Mouse (Mus musculus): Measurements from ENCODE around the gene Kctd21. TPM values are rescaled to one million over a fixed set of nuclear protein-coding genes. Genes with fewer than 3 reads are reported as not detected.

The Kctd21 gene
- polyA plus RNA-seq (2014; fragmentation: Nextera tagmentation; extraction: Ambion mirVana) = 5.3 and 5.5 TPM in 2 replicates

DNA sequence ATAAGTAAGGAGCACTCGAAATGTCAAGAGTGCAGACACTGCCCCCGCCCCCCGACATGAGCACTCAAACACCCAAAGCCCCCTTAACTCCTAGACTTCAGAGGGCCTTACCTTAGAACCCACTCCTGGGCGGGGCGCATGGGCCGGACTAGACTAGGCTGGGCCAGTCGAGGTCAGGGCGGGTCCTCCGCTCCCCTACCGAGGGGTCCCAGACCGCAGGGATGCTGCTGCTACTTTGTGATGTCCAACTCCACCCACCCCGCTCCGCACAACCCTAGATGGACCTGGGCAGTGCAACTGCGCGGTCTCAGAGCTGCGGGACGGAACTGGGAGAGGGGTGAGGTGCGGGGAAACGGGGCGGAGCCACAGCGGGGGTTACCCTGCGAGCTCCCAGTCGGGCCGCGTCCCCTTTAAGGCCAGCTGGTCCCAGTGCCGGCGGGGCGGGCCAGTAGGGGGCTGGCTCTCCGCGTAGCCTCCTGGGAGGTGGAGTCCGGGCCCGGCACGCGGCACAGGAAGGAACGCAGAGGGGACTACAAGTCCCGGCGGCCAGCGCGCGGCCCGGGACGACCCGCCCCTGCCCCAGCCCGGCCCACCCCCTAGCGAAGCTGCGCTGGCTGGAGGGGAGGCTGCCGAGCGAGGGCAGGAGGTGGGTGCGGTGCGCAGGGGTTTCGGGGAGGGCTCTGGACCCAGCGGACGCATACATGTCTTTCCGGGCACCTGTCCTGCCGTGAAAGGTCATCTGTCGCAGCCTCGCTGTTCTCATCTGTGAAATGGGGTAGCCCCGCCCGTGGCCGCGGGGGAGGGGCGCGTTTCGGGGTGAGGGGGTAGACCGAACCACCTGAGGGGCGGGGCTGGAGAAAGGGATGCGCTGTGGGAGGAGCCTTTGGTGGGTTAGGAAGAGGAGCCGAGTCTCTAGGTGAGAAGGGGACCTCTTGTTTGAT lies at the start of gene Kctd21, which contains the start of gene Usp35:
Kctd21 (plus strand) TSS at position 602 of the 941 bp plus-strand sequence.
Usp35 (minus strand) TSS at position 295 of the 941 bp plus-strand sequence.
- Histone ChIP-seq H3K9me3 (ENCODE audit: control insufficient read depth, low read length) (no peaks in the 10 kb centered on the region), H3K36me3 (ENCODE audit: control insufficient read depth, insufficient read depth, low read length) (no peaks in the 10 kb centered on the region), H3K9ac (ENCODE audit: low read depth, low read length) (peak within 1 kb of the TSS; percentile 72), H3K4me1 (ENCODE audit: control insufficient read depth, insufficient read depth, low read length) (0 out of 2 replicates have a peak, but pooled peaks cover 14% of the 10 kb centered on the region), H3K27ac (replicated peaks; ENCODE audit: low read depth, low read length) (no peak within 1 kb of the TSS), H3K4me3 (ENCODE audit: low read depth, low read length) (peak within 1 kb of the TSS; percentile 72), H3K27me3 (replicated peaks; ENCODE audit: control insufficient read depth, insufficient read depth, low read length) (0 out of 2 replicates have a peak, but pooled peaks cover 3% of the 10 kb centered on the region), H3K4me2 (ENCODE audit: low read depth, low read length) (peak within 1 kb of the TSS; percentile 68)
- 1% methylated on average over 53 of the region's 68 CpGs for WGBS
- ATAC-seq (ENCODE audit: low read depth) (peak; percentile 99), DNase-seq (ENCODE audit: low spot score) (peak; percentile 98)

DNA sequence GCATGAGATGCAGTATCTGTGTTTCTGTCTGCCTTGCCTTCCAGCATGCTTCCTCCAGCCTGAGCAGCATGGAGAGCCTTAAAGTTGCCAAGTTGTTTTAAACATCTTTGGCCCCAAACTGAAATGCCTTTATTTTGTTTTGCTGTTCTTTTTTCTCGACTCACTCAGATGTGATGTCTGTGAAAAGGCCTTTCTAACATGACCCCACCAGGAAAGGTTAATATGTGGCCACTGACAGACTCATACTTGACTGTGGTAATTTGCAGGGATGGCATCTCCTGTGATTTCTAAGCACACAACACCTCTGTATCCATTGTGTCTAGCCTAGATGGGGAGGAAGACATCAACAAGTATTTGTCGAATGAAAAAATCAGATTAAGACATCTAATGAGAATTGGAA lies 35.1 kb upstream of the Kctd21 start:
- no peaks in the 10 kb centered on the region for H3K9me3 ChIP-seq (ENCODE audit: control insufficient read depth, low read length)
- DNase-seq (ENCODE audit: low spot score) (no peak), ATAC-seq (ENCODE audit: low read depth) (no peak)
- H3K27me3 ChIP-seq (replicated peaks; ENCODE audit: control insufficient read depth, insufficient read depth, low read length) = no peaks in the 10 kb centered on the region
- H3K27ac ChIP-seq (replicated peaks; ENCODE audit: low read depth, low read length) = no peak overlapping the region
- no peak overlapping the region for H3K4me3 ChIP-seq (ENCODE audit: low read depth, low read length)
- no peaks in the 10 kb centered on the region for H3K4me1 ChIP-seq (ENCODE audit: control insufficient read depth, insufficient read depth, low read length)
- no peak overlapping the region for H3K4me2 ChIP-seq (ENCODE audit: low read depth, low read length)
- 56% methylated on average over 2 of the region's 2 CpGs for WGBS
- H3K9ac ChIP-seq (ENCODE audit: low read depth, low read length) = no peak overlapping the region
- H3K36me3 ChIP-seq (ENCODE audit: control insufficient read depth, insufficient read depth, low read length) = no peaks in the 10 kb centered on the region; the same call in 1 of the 2 replicates

DNA sequence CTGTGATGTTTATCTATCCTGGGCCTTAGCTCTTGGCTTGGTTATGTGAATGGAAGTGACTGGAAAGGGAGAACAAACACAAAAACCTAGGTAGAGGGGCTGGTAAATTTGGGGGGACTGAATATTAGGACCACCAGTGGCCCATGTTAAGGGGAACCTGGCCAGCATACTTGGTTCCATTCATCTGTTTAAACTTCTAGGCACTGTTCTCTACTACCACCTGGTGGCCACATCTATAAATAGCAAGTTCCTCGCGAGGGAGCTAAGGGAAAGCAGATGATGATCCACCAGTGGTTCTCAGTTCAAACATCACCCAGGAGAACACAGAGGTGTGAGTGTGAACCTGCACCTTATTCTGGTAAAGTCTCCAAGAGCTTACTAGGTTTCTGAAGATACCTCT lies 34.7 kb upstream of the Kctd21 start:
- no peak overlapping the region for H3K4me3 ChIP-seq (ENCODE audit: low read depth, low read length)
- ATAC-seq (ENCODE audit: low read depth) (no peak), DNase-seq (ENCODE audit: low spot score) (peak; percentile 61)
- no peaks in the 10 kb centered on the region; the same call in 1 of the 2 replicates for H3K36me3 ChIP-seq (ENCODE audit: control insufficient read depth, insufficient read depth, low read length)
- no peak overlapping the region for H3K27ac ChIP-seq (replicated peaks; ENCODE audit: low read depth, low read length)
- no peaks in the 10 kb centered on the region for H3K27me3 ChIP-seq (replicated peaks; ENCODE audit: control insufficient read depth, insufficient read depth, low read length)
- no peak overlapping the region for H3K4me2 ChIP-seq (ENCODE audit: low read depth, low read length)
- no peaks in the 10 kb centered on the region for H3K4me1 ChIP-seq (ENCODE audit: control insufficient read depth, insufficient read depth, low read length)
- H3K9me3 ChIP-seq (ENCODE audit: control insufficient read depth, low read length) = no peaks in the 10 kb centered on the region
- H3K9ac ChIP-seq (ENCODE audit: low read depth, low read length) = no peak overlapping the region
- 0% methylated on average over 2 of the region's 2 CpGs for WGBS

DNA sequence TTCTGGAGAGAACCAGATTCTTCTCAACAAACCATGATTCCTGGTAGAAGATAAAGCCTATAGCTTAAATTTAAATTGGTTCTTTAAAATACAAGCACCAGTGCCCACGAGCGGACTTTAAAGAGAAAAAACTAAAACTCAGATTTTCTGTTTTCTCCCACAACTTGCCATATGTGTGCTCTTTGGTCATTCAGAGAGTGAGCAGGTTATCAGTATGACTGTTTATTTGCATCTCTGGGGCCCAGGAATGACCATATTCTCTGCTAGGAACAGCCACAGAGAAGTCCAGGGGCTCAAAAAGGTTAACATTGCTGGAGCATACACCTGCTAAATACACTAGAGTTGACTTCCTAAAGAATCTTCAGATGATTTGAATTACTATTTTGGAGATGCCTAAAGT lies 33.8 kb upstream of the Kctd21 start:
- no peak for DNase-seq (ENCODE audit: low spot score)
- Histone ChIP-seq H3K9ac (ENCODE audit: low read depth, low read length) (no peak overlapping the region), H3K4me1 (ENCODE audit: control insufficient read depth, insufficient read depth, low read length) (no peaks in the 10 kb centered on the region), H3K9me3 (ENCODE audit: control insufficient read depth, low read length) (no peaks in the 10 kb centered on the region), H3K27me3 (replicated peaks; ENCODE audit: control insufficient read depth, insufficient read depth, low read length) (no peaks in the 10 kb centered on the region), H3K4me3 (ENCODE audit: low read depth, low read length) (no peak overlapping the region), H3K4me2 (ENCODE audit: low read depth, low read length) (no peak overlapping the region), H3K36me3 (ENCODE audit: control insufficient read depth, insufficient read depth, low read length) (no peaks in the 10 kb centered on the region; the same call in 1 of the 2 replicates), H3K27ac (replicated peaks; ENCODE audit: low read depth, low read length) (no peak overlapping the region)
- WGBS = 88% methylated on average over 2 of the region's 2 CpGs
- no peak for ATAC-seq (ENCODE audit: low read depth)

DNA sequence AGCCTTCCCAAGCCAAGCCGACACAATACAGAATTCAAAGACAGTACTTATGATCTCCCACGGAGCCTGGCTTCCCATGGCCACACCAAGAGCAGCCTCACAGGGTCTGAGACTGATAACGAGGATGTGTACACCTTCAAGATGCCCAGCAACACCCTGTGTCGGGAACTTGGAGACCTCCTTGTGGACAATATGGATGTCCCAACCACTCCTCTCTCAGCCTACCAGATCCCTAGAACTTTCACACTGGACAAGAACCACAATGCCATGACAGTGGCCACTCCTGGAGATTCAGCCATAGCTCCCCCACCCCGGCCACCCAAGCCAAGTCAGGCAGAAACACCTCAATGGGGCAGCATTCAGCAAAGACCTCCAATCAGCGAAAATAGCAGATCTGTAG lies 33.2 kb upstream of the Kctd21 start:
- ATAC-seq (ENCODE audit: low read depth) (no peak), DNase-seq (ENCODE audit: low spot score) (no peak)
- Histone ChIP-seq H3K9me3 (ENCODE audit: control insufficient read depth, low read length) (no peaks in the 10 kb centered on the region), H3K9ac (ENCODE audit: low read depth, low read length) (no peak overlapping the region), H3K27me3 (replicated peaks; ENCODE audit: control insufficient read depth, insufficient read depth, low read length) (no peaks in the 10 kb centered on the region), H3K4me3 (ENCODE audit: low read depth, low read length) (no peak overlapping the region), H3K4me1 (ENCODE audit: control insufficient read depth, insufficient read depth, low read length) (no peaks in the 10 kb centered on the region), H3K4me2 (ENCODE audit: low read depth, low read length) (no peak overlapping the region), H3K27ac (replicated peaks; ENCODE audit: low read depth, low read length) (no peak overlapping the region), H3K36me3 (ENCODE audit: control insufficient read depth, insufficient read depth, low read length) (peaks cover 5% of the 10 kb centered on the region; the same call in 1 of the 2 replicates)
- WGBS = 76% methylated on average over 6 of the region's 6 CpGs

DNA sequence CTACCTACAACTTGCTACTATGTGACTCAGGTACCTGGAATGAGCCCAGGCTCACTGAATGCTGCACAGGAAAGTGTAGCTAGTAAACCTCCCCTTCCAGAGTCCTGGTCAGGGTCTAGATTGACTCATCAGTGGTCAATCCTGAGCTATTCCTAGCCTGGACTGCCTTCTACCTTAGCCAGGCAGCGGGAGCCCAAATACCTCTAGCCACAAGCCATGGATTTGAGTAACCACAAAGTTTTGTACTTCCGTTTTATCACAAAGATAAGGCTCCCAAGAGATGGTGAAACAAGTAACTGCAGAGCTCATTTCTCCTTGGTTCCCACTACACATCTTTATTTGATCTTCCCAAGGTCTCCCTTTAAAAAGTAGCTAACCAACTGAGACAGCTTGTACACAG lies 31.2 kb upstream of the Kctd21 start:
- Histone ChIP-seq H3K4me3 (ENCODE audit: low read depth, low read length) (no peak overlapping the region), H3K4me2 (ENCODE audit: low read depth, low read length) (no peak overlapping the region), H3K27ac (replicated peaks; ENCODE audit: low read depth, low read length) (no peak overlapping the region), H3K9ac (ENCODE audit: low read depth, low read length) (no peak overlapping the region), H3K36me3 (ENCODE audit: control insufficient read depth, insufficient read depth, low read length) (peaks cover 9% of the 10 kb centered on the region; the same call in 1 of the 2 replicates), H3K9me3 (ENCODE audit: control insufficient read depth, low read length) (no peaks in the 10 kb centered on the region), H3K4me1 (ENCODE audit: control insufficient read depth, insufficient read depth, low read length) (no peaks in the 10 kb centered on the region), H3K27me3 (replicated peaks; ENCODE audit: control insufficient read depth, insufficient read depth, low read length) (no peaks in the 10 kb centered on the region)
- WGBS = 90% methylated on average over 2 of the region's 2 CpGs
- no peak for DNase-seq (ENCODE audit: low spot score)
- ATAC-seq (ENCODE audit: low read depth) = no peak

DNA sequence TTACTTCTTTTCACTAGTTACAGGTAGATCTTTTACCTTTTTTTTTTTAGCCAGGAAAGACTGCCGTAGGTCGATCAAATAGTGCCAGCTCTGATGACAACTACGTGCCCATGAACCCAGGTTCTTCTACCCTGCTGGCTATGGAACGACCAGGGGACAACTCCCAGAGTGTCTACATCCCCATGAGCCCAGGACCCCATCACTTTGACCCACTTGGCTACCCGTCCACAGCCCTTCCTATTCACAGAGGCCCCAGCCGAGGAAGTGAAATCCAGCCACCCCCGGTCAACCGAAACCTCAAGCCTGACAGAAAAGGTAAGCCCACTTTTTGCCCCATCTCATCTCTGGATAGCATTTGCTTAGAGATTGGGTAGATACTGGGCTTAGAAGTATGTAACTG lies 30.8 kb upstream of the Kctd21 start:
- no peak overlapping the region for H3K4me2 ChIP-seq (ENCODE audit: low read depth, low read length)
- H3K4me1 ChIP-seq (ENCODE audit: control insufficient read depth, insufficient read depth, low read length) = no peaks in the 10 kb centered on the region
- peaks cover 9% of the 10 kb centered on the region; the same call in 1 of the 2 replicates for H3K36me3 ChIP-seq (ENCODE audit: control insufficient read depth, insufficient read depth, low read length)
- H3K9ac ChIP-seq (ENCODE audit: low read depth, low read length) = no peak overlapping the region
- DNase-seq (ENCODE audit: low spot score) (no peak), ATAC-seq (ENCODE audit: low read depth) (no peak)
- WGBS = 85% methylated on average over 8 of the region's 8 CpGs
- no peak overlapping the region for H3K4me3 ChIP-seq (ENCODE audit: low read depth, low read length)
- H3K27ac ChIP-seq (replicated peaks; ENCODE audit: low read depth, low read length) = no peak overlapping the region
- no peaks in the 10 kb centered on the region for H3K9me3 ChIP-seq (ENCODE audit: control insufficient read depth, low read length)
- H3K27me3 ChIP-seq (replicated peaks; ENCODE audit: control insufficient read depth, insufficient read depth, low read length) = no peaks in the 10 kb centered on the region

DNA sequence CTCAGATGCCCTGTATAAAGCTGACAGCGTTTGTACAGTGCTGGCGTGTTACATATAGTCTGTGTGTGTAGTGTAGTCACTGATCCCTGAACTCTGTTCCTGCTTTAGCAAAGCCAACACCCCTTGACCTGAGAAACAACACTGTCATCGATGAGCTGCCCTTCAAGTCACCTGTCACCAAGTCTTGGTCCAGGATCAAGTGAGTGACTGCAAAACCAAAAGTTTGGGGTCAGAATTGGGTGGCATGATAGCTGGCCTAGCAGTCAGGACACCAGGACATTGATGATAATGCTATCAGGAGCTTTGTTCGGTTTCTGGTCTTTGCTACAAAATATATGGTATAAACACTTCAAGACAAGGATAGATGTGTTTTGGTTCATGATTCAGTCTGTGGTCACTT lies 29.9 kb upstream of the Kctd21 start:
- no peak for ATAC-seq (ENCODE audit: low read depth)
- H3K9ac ChIP-seq (ENCODE audit: low read depth, low read length) = no peak overlapping the region
- H3K4me3 ChIP-seq (ENCODE audit: low read depth, low read length) = no peak overlapping the region
- H3K36me3 ChIP-seq (ENCODE audit: control insufficient read depth, insufficient read depth, low read length) = peaks cover 16% of the 10 kb centered on the region; the same call in 1 of the 2 replicates
- no peaks in the 10 kb centered on the region for H3K9me3 ChIP-seq (ENCODE audit: control insufficient read depth, low read length)
- 86% methylated on average over 4 of the region's 4 CpGs for WGBS
- H3K4me1 ChIP-seq (ENCODE audit: control insufficient read depth, insufficient read depth, low read length) = no peaks in the 10 kb centered on the region
- H3K4me2 ChIP-seq (ENCODE audit: low read depth, low read length) = no peak overlapping the region
- H3K27ac ChIP-seq (replicated peaks; ENCODE audit: low read depth, low read length) = no peak overlapping the region
- H3K27me3 ChIP-seq (replicated peaks; ENCODE audit: control insufficient read depth, insufficient read depth, low read length) = no peaks in the 10 kb centered on the region
- DNase-seq (ENCODE audit: low spot score) = no peak

Data from embryonic facial prominence, embryonic 14.5 days (tissue).